Mouse (Mus musculus): ENCODE results near the gene Kcne1. TPM values are rescaled to one million over a fixed set of nuclear protein-coding genes. Genes with fewer than 3 reads are reported as not detected.

The Kcne1 gene
- total and polyA plus RNA-seq, 3 experiments = 0.26 to 0.48 TPM; not detected in 1

GRCm38 (mm10) chr16:92346297-92346916 lies 12.9 kb downstream of the Kcne1 start:
- Histone ChIP-seq H3K4me3 (replicated peaks in 1 of 3; ENCODE audit: low read depth in 2 of 3, low read length in 2 of 3, poor library complexity in 1 of 3) (no peak overlapping the region), H3K9ac (ENCODE audit: insufficient read depth, low read depth) (no peak overlapping the region), H3K27ac (ENCODE audit: insufficient read depth, low read depth) (no peak overlapping the region), H3K79me2 (replicated peaks; ENCODE audit: control insufficient read depth, extremely low read depth, insufficient read depth, poor library complexity, severe bottlenecking) (no peaks in the 10 kb centered on the region), H3K9me3 (replicated peaks; ENCODE audit: low read length) (no peaks in the 10 kb centered on the region), H3K36me3 (replicated peaks in 1 of 2; ENCODE audit: control insufficient read depth in 1 of 2, insufficient read depth in 1 of 2, low read length in 1 of 2) (no peaks in the 10 kb centered on the region), H3K27me3 (replicated peaks) (no peaks in the 10 kb centered on the region), H3K4me1 (ENCODE audit: control insufficient read depth in 1 of 2, insufficient read depth in 2 of 2) (peaks cover 0 to 5% of the 10 kb centered on the region in 2 experiments; a peak in 3 of 4 replicates), H3K4me2 (ENCODE audit: insufficient read depth, low read depth, poor library complexity, severe bottlenecking) (no peak overlapping the region)
- dilution Hi-C loops (cut with MboI; ENCODE audit: extremely low pct_ligation_motif_present, extremely low pct_unique_long_range_greater_than_20kb, low sequenced_read_pairs) = no loop called here
- TF ChIP-seq MXI1 (IDR thresholded peaks at IDR 0.05; ENCODE audit: low read depth, low read length) (no peak), MYC (IDR thresholded peaks at IDR 0.05; ENCODE audit: low read depth, low read length) (no peak), USF1 (IDR thresholded peaks at IDR 0.05; ENCODE audit: low read depth, low read length) (no peak), SIN3A (IDR thresholded peaks at IDR 0.05; ENCODE audit: low read length) (no peak), MAZ (IDR thresholded peaks at IDR 0.05; ENCODE audit: low read depth, low read length) (no peak), MAFK (IDR thresholded peaks at IDR 0.05; ENCODE audit: insufficient replicate concordance, low read length) (no peak), JUND (conservative IDR thresholded peaks at IDR 0.05; ENCODE audit: low read depth, low read length) (no peak), ZMIZ1 (IDR thresholded peaks at IDR 0.05; ENCODE audit: low read depth, low read length) (no peak), MEF2A (IDR thresholded peaks at IDR 0.05; ENCODE audit: borderline replicate concordance, low read depth, low read length) (no peak)
- DNase-seq (ENCODE audit: extremely low read depth) = no peak
- in situ Hi-C loops (cut with MboI; ENCODE audit: low pct_ligation_motif_present, low pct_unique_long_range_greater_than_20kb, low sequenced_read_pairs) = no loop called here

- no peak for DNase-seq (ENCODE audit: extremely low read depth)
- Histone ChIP-seq H3K9ac (ENCODE audit: insufficient read depth, low read depth) (no peak overlapping the region), H3K79me2 (replicated peaks; ENCODE audit: control insufficient read depth, extremely low read depth, insufficient read depth, poor library complexity, severe bottlenecking) (no peaks in the 10 kb centered on the region), H3K27me3 (replicated peaks) (no peaks in the 10 kb centered on the region), H3K27ac (ENCODE audit: insufficient read depth, low read depth) (no peak overlapping the region), H3K4me1 (ENCODE audit: control insufficient read depth in 1 of 2, insufficient read depth in 2 of 2) (peaks cover 4 to 13% of the 10 kb centered on the region in 2 experiments; a peak in 3 of 4 replicates), H3K4me3 (replicated peaks in 1 of 3; ENCODE audit: low read depth in 2 of 3, low read length in 2 of 3, poor library complexity in 1 of 3) (no peak overlapping the region), H3K36me3 (replicated peaks in 1 of 2; ENCODE audit: control insufficient read depth in 1 of 2, insufficient read depth in 1 of 2, low read length in 1 of 2) (no peaks in the 10 kb centered on the region), H3K4me2 (ENCODE audit: insufficient read depth, low read depth, poor library complexity, severe bottlenecking) (no peak overlapping the region), H3K9me3 (replicated peaks; ENCODE audit: low read length) (no peaks in the 10 kb centered on the region)
- dilution Hi-C loops (cut with MboI; ENCODE audit: extremely low pct_ligation_motif_present, extremely low pct_unique_long_range_greater_than_20kb, low sequenced_read_pairs) (no loop called here), in situ Hi-C loops (cut with MboI; ENCODE audit: low pct_ligation_motif_present, low pct_unique_long_range_greater_than_20kb, low sequenced_read_pairs) (no loop called here)
- TF ChIP-seq ZC3H11A (IDR thresholded peaks at IDR 0.05; ENCODE audit: low read depth, low read length) (no peak), POLR2A (IDR thresholded peaks at IDR 0.05; ENCODE audit: low read depth, low read length) (no peak), NELFE (IDR thresholded peaks at IDR 0.05; ENCODE audit: low read depth, low read length) (no peak), RCOR1 (conservative IDR thresholded peaks at IDR 0.05; ENCODE audit: low read depth, low read length) (no peak), MEF2A (IDR thresholded peaks at IDR 0.05; ENCODE audit: borderline replicate concordance, low read depth, low read length) (no peak), MXI1 (IDR thresholded peaks at IDR 0.05; ENCODE audit: low read depth, low read length) (no peak), TBP (conservative IDR thresholded peaks at IDR 0.05; ENCODE audit: low read depth, low read length) (no peak), EP300 (IDR thresholded peaks at IDR 0.05; ENCODE audit: low read length) (no peak), CTCF (conservative IDR thresholded peaks at IDR 0.05 in 1 of 2, IDR thresholded peaks at IDR 0.05 in 1 of 2; ENCODE audit: low read depth in 2 of 2, low read length in 2 of 2) (no peak), KAT2A (IDR thresholded peaks at IDR 0.05; ENCODE audit: insufficient replicate concordance, low read length) (no peak), MYC (IDR thresholded peaks at IDR 0.05; ENCODE audit: low read depth, low read length) (no peak), SIN3A (IDR thresholded peaks at IDR 0.05; ENCODE audit: low read length) (no peak), JUND (conservative IDR thresholded peaks at IDR 0.05; ENCODE audit: low read depth, low read length) (no peak), ZMIZ1 (IDR thresholded peaks at IDR 0.05; ENCODE audit: low read depth, low read length) (no peak), ZKSCAN1 (IDR thresholded peaks at IDR 0.05; ENCODE audit: borderline replicate concordance, low read depth, low read length) (no peak), RAD21 (IDR thresholded peaks at IDR 0.05; ENCODE audit: low read depth, low read length) (no peak), GABPA (IDR thresholded peaks at IDR 0.05; ENCODE audit: insufficient replicate concordance, low read depth, low read length) (no peak)
Observed at GRCm38 (mm10) chr16:92345177-92345576, 14.1 kb downstream of the Kcne1 start.
